Mouse (Mus musculus): ENCODE data around the gene Il12b. TPM values are rescaled to one million over a fixed set of nuclear protein-coding genes. Genes with fewer than 3 reads are reported as not detected.

Il12b gene
- 0.29 TPM for polyA plus RNA-seq (2014; fragmentation: Illumina TruSeq; extraction: RNeasy Lipid Tissue Mini Kit (QIAGEN cat#74804); ENCODE audit: insufficient read depth, low read depth, low replicate concordance)

GRCm38 (mm10) chr11:44399763-44400162 is at the start of gene Il12b:
Gene Il12b, plus strand, starts transcription at chr11:44400063.

Other genes with a start within 250 kb of the Il12b start
- gene Ublcp1, start 70.4 kb downstream of the Il12b start, polyA plus RNA-seq (2014; fragmentation: Illumina TruSeq; extraction: RNeasy Lipid Tissue Mini Kit (QIAGEN cat#74804); ENCODE audit: insufficient read depth, low read depth, low replicate concordance): 37.8 TPM
- 38.1 TPM for gene Rnf145, start 118.9 kb downstream of the Il12b start, polyA plus RNA-seq (2014; fragmentation: Illumina TruSeq; extraction: RNeasy Lipid Tissue Mini Kit (QIAGEN cat#74804); ENCODE audit: insufficient read depth, low read depth, low replicate concordance)
- gene Ebf1, start 217.3 kb downstream of the Il12b start, polyA plus RNA-seq (2014; fragmentation: Illumina TruSeq; extraction: RNeasy Lipid Tissue Mini Kit (QIAGEN cat#74804); ENCODE audit: insufficient read depth, low read depth, low replicate concordance): 2.9 TPM